Mouse (Mus musculus) lung, adult 2 months (tissue): ENCODE results near the gene Srsf10.

Source experiments
- CTCF ChIP-seq: fragments of 200-500 bp; IDR thresholded peaks from 2 replicates; pipeline ENCODE4 v1.5.1; 2011; ENCODE audit warnings: mild to moderate bottlenecking, low read length, control low read depth; ENCODE audit not compliant: insufficient read depth
- POLR2A ChIP-seq: fragments of 200-500 bp; IDR thresholded peaks from 2 replicates; pipeline ENCODE4 v1.6.1; 2011; ENCODE audit warnings: low read depth, mild to moderate bottlenecking, control low read depth, low read length, borderline replicate concordance; ENCODE audit errors: extremely low read depth

GRCm38 (mm10) chr4:135902606-135903242 lies 47.2 kb downstream of the Srsf10 start:
- no peak for TF ChIP-seq POLR2A
- TF ChIP-seq CTCF: no peak
